Mouse (Mus musculus): ENCODE data around the gene Gm20388. TPM values are rescaled to one million over a fixed set of nuclear protein-coding genes. Genes with fewer than 3 reads are reported as not detected.
A peak's percentile ranks its signal among the peaks of the same experiment; 100 is the strongest.

The Gm20388 gene
- polyA plus RNA-seq, 1 experiment from 2014 or later: 1.4 TPM

DNA sequence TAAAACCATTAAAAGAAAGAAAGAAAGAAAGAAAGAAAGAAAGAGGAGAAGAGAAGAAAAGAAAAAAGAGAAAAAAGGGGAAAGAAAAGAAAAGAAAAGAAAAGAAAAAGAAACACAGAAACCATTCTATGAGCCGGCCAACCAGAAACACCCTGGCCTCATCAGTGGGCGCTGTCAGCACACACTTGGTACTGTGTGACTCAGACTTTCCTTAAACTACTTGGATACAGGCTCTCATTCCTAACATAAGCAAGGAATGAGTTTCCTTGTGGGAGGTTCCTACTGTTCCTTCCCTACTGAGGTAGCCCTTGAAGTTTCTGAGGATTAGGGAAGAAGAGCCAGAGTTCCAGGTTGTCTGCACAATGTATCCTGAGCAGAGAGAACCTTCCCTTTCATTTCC, 3420.7 kb downstream of the Gm20388 start:
- H3K36me3 ChIP-seq (ENCODE audit: control insufficient read depth, insufficient read depth): no peaks in the 10 kb centered on the region
- peaks cover 6% of the 10 kb centered on the region for H3K27me3 ChIP-seq (ENCODE audit: control insufficient read depth, insufficient read depth, low read depth, low read length)
- no peak overlapping the region for H3K27ac ChIP-seq (ENCODE audit: low read length)

DNA sequence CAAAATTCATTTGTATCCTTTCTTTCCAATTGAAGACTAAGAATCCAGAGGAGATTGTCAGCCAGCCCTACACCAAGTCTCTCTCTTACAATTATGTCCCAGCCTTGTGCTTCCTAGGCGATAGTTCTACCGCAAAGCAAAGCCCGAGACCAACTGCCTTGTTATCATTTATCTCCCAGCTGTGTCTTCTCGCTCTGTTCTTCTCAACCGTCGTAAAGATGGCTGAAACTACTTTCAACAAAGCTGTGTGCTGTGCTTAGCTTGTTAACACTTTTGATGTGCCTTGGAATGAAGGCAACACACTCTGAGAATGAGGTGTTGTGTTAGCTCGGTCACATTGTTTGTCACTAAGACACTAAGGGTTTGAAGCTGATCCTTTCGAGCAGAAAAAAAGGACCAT, 3421.2 kb downstream of the Gm20388 start:
- WGBS (ENCODE audit: insufficient replicate concordance): 19% methylated on average over 8 of the region's 8 CpGs
- Histone ChIP-seq H3K4me1 (ENCODE audit: control insufficient read depth, low read depth, low read length) (peaks cover 29% of the 10 kb centered on the region), H3K4me3 (ENCODE audit: low read depth, low read length) (peak overlapping the region; percentile 71), H3K9ac (ENCODE audit: low read depth, low read length) (no peak overlapping the region), H3K36me3 (ENCODE audit: control insufficient read depth, insufficient read depth) (no peaks in the 10 kb centered on the region), H3K4me2 (ENCODE audit: low read depth, low read length) (peak overlapping the region; percentile 97), H3K27me3 (ENCODE audit: control insufficient read depth, insufficient read depth, low read depth, low read length) (peaks cover 6% of the 10 kb centered on the region), H3K9me3 (replicated peaks; ENCODE audit: control insufficient read depth, low read length) (no peaks in the 10 kb centered on the region), H3K27ac (ENCODE audit: low read length) (peak overlapping the region; percentile 66)
- no peak for ATAC-seq (ENCODE audit: low read depth)

More for the DNA sequence above, 3420.7 kb downstream of the Gm20388 start:
- Histone ChIP-seq H3K4me3 (ENCODE audit: low read depth, low read length) (no peak overlapping the region), H3K4me2 (ENCODE audit: low read depth, low read length) (no peak overlapping the region), H3K4me1 (ENCODE audit: control insufficient read depth, low read depth, low read length) (peaks cover 29% of the 10 kb centered on the region), H3K9me3 (replicated peaks; ENCODE audit: control insufficient read depth, low read length) (no peaks in the 10 kb centered on the region), H3K9ac (ENCODE audit: low read depth, low read length) (no peak overlapping the region)
- 46% methylated on average over 2 of the region's 2 CpGs for WGBS (ENCODE audit: insufficient replicate concordance)
- ATAC-seq (ENCODE audit: low read depth): no peak

DNA sequence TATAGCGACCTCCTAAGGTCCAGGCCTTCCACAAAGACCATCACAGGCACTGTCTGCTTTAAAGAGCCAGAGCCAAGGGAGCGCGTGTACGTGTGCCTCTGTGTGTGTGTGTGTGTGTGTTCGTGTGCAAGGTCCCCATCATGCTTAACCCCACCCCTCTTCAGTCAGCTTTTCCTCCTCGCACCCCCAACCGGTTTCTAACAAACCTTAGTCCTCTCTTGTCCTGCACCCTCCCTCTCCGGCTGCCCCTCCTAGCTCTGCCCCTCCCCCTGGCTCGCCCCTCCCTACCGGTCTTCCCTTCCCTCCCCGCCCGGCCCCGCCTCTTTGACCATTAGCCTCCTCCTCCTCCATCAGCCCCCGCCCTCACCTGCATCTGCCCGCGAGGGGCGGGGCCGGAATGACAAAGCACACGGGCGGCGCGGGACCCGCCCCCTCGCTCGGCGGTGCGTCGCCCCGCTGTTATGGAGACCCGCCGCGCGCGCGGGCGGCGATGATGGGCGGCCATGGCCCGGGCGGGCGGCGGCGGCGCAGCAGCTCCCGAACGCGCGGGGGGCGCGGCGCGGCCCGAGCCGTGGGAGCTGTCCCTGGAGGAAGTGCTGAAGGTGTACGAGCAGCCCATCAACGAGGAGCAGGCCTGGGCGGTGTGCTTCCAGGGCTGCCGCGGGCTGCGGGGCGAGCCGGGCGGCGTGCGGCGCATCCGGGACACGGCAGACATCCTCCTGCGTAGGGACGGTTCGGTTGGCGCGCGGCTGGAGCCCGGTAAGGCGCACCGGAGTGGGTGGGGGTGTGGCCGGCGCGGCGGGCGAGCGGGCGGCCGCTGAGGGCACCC, 3421.8 kb downstream of the Gm20388 start, which contains the start of gene Spire2:
Gene Spire2 (plus strand): TSS at position 452 of the 829 bp plus-strand sequence.
- peak; percentile 85 for ATAC-seq (ENCODE audit: low read depth)
- peaks cover 29% of the 10 kb centered on the region for H3K4me1 ChIP-seq (ENCODE audit: control insufficient read depth, low read depth, low read length)
- WGBS (ENCODE audit: insufficient replicate concordance): 1% methylated on average over 42 of the region's 85 CpGs

DNA sequence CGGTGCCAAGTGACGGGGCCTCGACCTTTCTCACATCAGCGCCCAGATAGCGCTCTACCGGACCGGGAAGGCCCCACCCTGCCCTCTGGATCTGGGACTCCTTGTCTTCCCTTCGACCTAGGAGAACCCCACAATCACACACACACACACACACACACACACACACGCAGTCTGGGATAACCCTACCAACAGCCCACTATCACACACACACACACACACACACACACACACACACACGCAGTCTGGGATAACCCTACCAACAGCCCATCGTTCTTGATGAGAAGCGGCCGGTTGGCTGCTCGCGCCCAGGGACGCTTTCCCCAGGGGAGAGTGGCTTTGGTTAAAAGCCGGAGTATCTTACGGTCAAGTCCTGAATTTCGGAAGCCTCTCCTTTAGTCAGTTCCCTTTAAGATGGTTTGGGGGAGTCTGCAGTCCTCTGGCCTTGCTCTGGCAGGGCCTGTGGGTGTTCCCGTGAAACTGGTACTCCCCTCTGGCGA, 3422.5 kb downstream of the Gm20388 start:
- no peak for ATAC-seq (ENCODE audit: low read depth)
- Histone ChIP-seq H3K4me2 (ENCODE audit: low read depth, low read length) (peak overlapping the region; percentile 97), H3K27me3 (ENCODE audit: control insufficient read depth, insufficient read depth, low read depth, low read length) (peaks cover 6% of the 10 kb centered on the region), H3K9me3 (replicated peaks; ENCODE audit: control insufficient read depth, low read length) (no peaks in the 10 kb centered on the region), H3K36me3 (ENCODE audit: control insufficient read depth, insufficient read depth) (no peaks in the 10 kb centered on the region), H3K9ac (ENCODE audit: low read depth, low read length) (peak overlapping the region; percentile 63), H3K27ac (ENCODE audit: low read length) (no peak overlapping the region; the same call in none of the 2 replicates), H3K4me3 (ENCODE audit: low read depth, low read length) (peak overlapping the region; percentile 71), H3K4me1 (ENCODE audit: control insufficient read depth, low read depth, low read length) (peaks cover 29% of the 10 kb centered on the region)
- 9% methylated on average over 17 of the region's 21 CpGs for WGBS (ENCODE audit: insufficient replicate concordance)

More for the DNA sequence above, 3421.8 kb downstream of the Gm20388 start, which contains the start of gene Spire2:
- Histone ChIP-seq H3K4me3 (ENCODE audit: low read depth, low read length) (peak within 1 kb of the TSS; percentile 71), H3K27me3 (ENCODE audit: control insufficient read depth, insufficient read depth, low read depth, low read length) (peaks cover 6% of the 10 kb centered on the region), H3K9ac (ENCODE audit: low read depth, low read length) (peak within 1 kb of the TSS; percentile 63), H3K27ac (ENCODE audit: low read length) (peak within 1 kb of the TSS; percentile 66), H3K9me3 (replicated peaks; ENCODE audit: control insufficient read depth, low read length) (no peaks in the 10 kb centered on the region), H3K4me2 (ENCODE audit: low read depth, low read length) (peak within 1 kb of the TSS; percentile 97), H3K36me3 (ENCODE audit: control insufficient read depth, insufficient read depth) (no peaks in the 10 kb centered on the region)

DNA sequence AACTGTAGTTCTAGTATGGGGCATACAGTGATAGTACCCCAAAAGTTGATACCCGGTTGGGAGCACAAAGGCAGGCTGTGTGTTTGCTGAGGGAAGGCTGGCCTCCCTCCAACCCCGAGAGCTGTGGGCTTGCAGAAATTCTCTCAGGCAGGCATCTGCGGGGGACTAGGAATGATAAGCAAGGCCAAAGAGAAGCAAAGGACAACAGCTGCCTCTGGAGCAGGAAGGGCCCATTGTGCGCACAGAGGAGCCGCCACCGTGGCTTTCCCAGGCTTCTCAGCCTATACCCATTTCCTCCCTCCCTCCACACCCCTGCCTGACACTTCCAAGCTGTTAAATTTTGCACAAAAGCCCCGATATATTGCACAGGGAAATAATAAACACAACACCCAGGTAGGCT, 3423.2 kb downstream of the Gm20388 start:
- Histone ChIP-seq H3K9me3 (replicated peaks; ENCODE audit: control insufficient read depth, low read length) (no peaks in the 10 kb centered on the region), H3K27me3 (ENCODE audit: control insufficient read depth, insufficient read depth, low read depth, low read length) (peaks cover 6% of the 10 kb centered on the region), H3K27ac (ENCODE audit: low read length) (peak overlapping the region; percentile 73), H3K4me2 (ENCODE audit: low read depth, low read length) (peak overlapping the region; percentile 97), H3K4me1 (ENCODE audit: control insufficient read depth, low read depth, low read length) (peaks cover 29% of the 10 kb centered on the region), H3K4me3 (ENCODE audit: low read depth, low read length) (no peak overlapping the region; the same call in 1 of the 2 replicates), H3K9ac (ENCODE audit: low read depth, low read length) (no peak overlapping the region), H3K36me3 (ENCODE audit: control insufficient read depth, insufficient read depth) (no peaks in the 10 kb centered on the region)
- 3% methylated on average over 7 of the region's 7 CpGs for WGBS (ENCODE audit: insufficient replicate concordance)
- no peak for ATAC-seq (ENCODE audit: low read depth)

- H3K9ac ChIP-seq (ENCODE audit: low read depth, low read length): no peak overlapping the region
- 28% methylated on average over 1 of the region's 1 CpGs for WGBS (ENCODE audit: insufficient replicate concordance)
- peak overlapping the region; percentile 97 for H3K4me2 ChIP-seq (ENCODE audit: low read depth, low read length)
- peaks cover 6% of the 10 kb centered on the region for H3K27me3 ChIP-seq (ENCODE audit: control insufficient read depth, insufficient read depth, low read depth, low read length)
- H3K4me1 ChIP-seq (ENCODE audit: control insufficient read depth, low read depth, low read length): peaks cover 27% of the 10 kb centered on the region
- no peaks in the 10 kb centered on the region for H3K36me3 ChIP-seq (ENCODE audit: control insufficient read depth, insufficient read depth)
- H3K9me3 ChIP-seq (replicated peaks; ENCODE audit: control insufficient read depth, low read length): no peaks in the 10 kb centered on the region
- H3K27ac ChIP-seq (ENCODE audit: low read length): peak overlapping the region; percentile 73
- no peak for ATAC-seq (ENCODE audit: low read depth)
- H3K4me3 ChIP-seq (ENCODE audit: low read depth, low read length): no peak overlapping the region
Measured at GRCm38 (mm10) chr8:123334467-123334866, 3423.8 kb downstream of the Gm20388 start.

DNA sequence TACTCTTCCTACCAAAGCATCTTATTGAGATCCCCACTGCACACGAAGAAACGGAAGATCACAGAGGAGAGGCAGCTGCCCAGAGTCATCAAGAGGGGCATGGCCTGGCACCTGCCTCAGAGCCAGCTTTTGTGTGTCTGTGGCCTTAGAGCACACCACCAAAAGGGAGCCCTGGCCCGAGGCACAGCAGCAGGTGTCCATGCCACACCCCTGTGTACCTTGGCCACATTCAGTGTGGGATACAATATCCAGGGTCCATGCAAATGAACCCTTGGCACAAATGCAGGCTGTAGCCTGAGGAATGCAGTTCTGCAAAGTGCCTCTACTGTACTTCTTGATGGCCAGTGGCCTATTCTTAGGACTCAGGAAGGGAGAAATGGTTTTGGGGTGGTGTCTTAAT, 3426.8 kb downstream of the Gm20388 start:
- ATAC-seq (ENCODE audit: low read depth): no peak
- 56% methylated on average over 3 of the region's 3 CpGs for WGBS (ENCODE audit: insufficient replicate concordance)
- H3K36me3 ChIP-seq (ENCODE audit: control insufficient read depth, insufficient read depth): no peaks in the 10 kb centered on the region

GRCm38 (mm10) chr8:123340071-123340470, 3429.4 kb downstream of the Gm20388 start:
- no peak overlapping the region for H3K4me2 ChIP-seq (ENCODE audit: low read depth, low read length)
- 78% methylated on average over 4 of the region's 4 CpGs for WGBS (ENCODE audit: insufficient replicate concordance)

More for the DNA sequence above, 3426.8 kb downstream of the Gm20388 start:
- Histone ChIP-seq H3K27ac (ENCODE audit: low read length) (no peak overlapping the region), H3K4me1 (ENCODE audit: control insufficient read depth, low read depth, low read length) (peaks cover 22% of the 10 kb centered on the region), H3K9ac (ENCODE audit: low read depth, low read length) (no peak overlapping the region), H3K4me2 (ENCODE audit: low read depth, low read length) (no peak overlapping the region), H3K4me3 (ENCODE audit: low read depth, low read length) (no peak overlapping the region), H3K9me3 (replicated peaks; ENCODE audit: control insufficient read depth, low read length) (no peaks in the 10 kb centered on the region), H3K27me3 (ENCODE audit: control insufficient read depth, insufficient read depth, low read depth, low read length) (peaks cover 6% of the 10 kb centered on the region)

More at GRCm38 (mm10) chr8:123340071-123340470, 3429.4 kb downstream of the Gm20388 start:
- Histone ChIP-seq H3K36me3 (ENCODE audit: control insufficient read depth, insufficient read depth) (no peaks in the 10 kb centered on the region), H3K9ac (ENCODE audit: low read depth, low read length) (no peak overlapping the region), H3K4me1 (ENCODE audit: control insufficient read depth, low read depth, low read length) (peaks cover 6% of the 10 kb centered on the region), H3K9me3 (replicated peaks; ENCODE audit: control insufficient read depth, low read length) (no peaks in the 10 kb centered on the region), H3K4me3 (ENCODE audit: low read depth, low read length) (no peak overlapping the region), H3K27ac (ENCODE audit: low read length) (no peak overlapping the region), H3K27me3 (ENCODE audit: control insufficient read depth, insufficient read depth, low read depth, low read length) (no peaks in the 10 kb centered on the region)
- ATAC-seq (ENCODE audit: low read depth): no peak

Data from liver, embryonic 16.5 days (tissue).